Mouse (Mus musculus): Measurements from ENCODE around the gene Utp20.

DNA sequence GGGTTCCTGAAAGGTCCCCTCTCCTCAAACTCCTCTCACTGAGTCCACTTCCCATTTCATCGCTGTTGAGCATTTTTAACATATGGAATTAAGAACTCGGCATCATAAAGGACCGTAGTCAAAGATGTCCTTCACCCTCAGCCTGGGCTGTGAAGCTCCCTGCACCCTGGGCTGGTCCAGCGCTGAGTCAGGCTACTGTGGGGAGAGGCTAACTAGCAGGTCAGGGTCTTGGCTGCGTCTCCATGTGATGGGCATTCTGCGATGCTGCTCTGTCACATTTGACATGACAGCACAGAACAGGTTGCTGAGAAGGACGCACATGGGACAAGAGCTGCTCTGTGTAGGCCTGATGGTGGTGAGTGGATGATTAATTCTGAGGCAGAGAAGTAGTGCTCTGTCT is 56.9 kb downstream of the Utp20 start:
- TF ChIP-seq EP300 (IDR thresholded peaks at IDR 0.05; ENCODE audit: low read depth), result no peak
- no peak for TF ChIP-seq CTCF (IDR thresholded peaks at IDR 0.05; ENCODE audit: low read depth)

All from heart, postnatal 0 days (tissue).